Mouse (Mus musculus) neural tube, postnatal 0 days (tissue): ENCODE measurements around the gene Trmt10c. TPM values are rescaled to one million over a fixed set of nuclear protein-coding genes. Genes with fewer than 3 reads are reported as not detected.

Source experiments
- microRNA-seq: library from miRNA; unstranded; fragments of <30 nt; microRNA quantifications from one replicate; pipeline ENCODE4, GENCODE M21; 2016
- polyA plus RNA-seq: library from polyadenylated mRNA; unstranded; fragments of >200 nt; fragmentation: Nextera tagmentation; extraction: Ambion mirVana; gene quantifications from 2 replicates; pipeline ENCODE4 v1.2.1, GENCODE M21; 2015

The Trmt10c gene
- polyA plus RNA-seq = 15.6 TPM in 2 replicates

GRCm38 (mm10) chr16:56037138-56038010 lies at the start of gene Trmt10c:
TSS of gene Trmt10c (minus strand) at chr16:56037819.

GRCm38 (mm10) chr16:56048038-56048437 lies 10.4 kb upstream of the Trmt10c start, which contains the start of gene Senp7:
TSS of gene Senp7 (plus strand) at chr16:56048338.

GRCm38 (mm10) chr16:56029661-56030082 lies 7.9 kb downstream of the Trmt10c start, which contains the start of gene Pcnp:
TSS of gene Pcnp (minus strand) at chr16:56029739.

Small RNAs within 50 kb of the gene (microRNA-seq; reads per million reads assigned to microRNA genes)
- gene Gm24047 = not detected

Other genes starting within 250 kb of the Trmt10c start
- 2.8 and 3.7 TPM in 2 replicates for gene Nfkbiz, start 198.9 kb downstream of the Trmt10c start, polyA plus RNA-seq
- gene Nxpe3, start 142.5 kb downstream of the Trmt10c start, polyA plus RNA-seq = 1.2 and 1.3 TPM in 2 replicates
- 6.0 and 6.2 TPM in 2 replicates for gene Cep97, start 103.0 kb downstream of the Trmt10c start, polyA plus RNA-seq
- 473 and 540 TPM in 2 replicates for gene Rpl24, start 71.5 kb downstream of the Trmt10c start, polyA plus RNA-seq
- gene Zbtb11, start 63.9 kb downstream of the Trmt10c start, polyA plus RNA-seq = 19.0 and 19.8 TPM in 2 replicates
- 175 and 198 TPM in 2 replicates for gene Pcnp, start 8.1 kb downstream of the Trmt10c start, polyA plus RNA-seq
- gene Senp7, start 10.5 kb upstream of the Trmt10c start, polyA plus RNA-seq = 34.9 and 40.5 TPM in 2 replicates
- 0.05 and 0.22 TPM in 2 replicates for gene Impg2, start 166.5 kb upstream of the Trmt10c start, polyA plus RNA-seq